Mouse (Mus musculus): ENCODE results near the gene Ltbp3.

The Ltbp3 gene

GRCm38 (mm10) chr19:5806051-5806808, 65.5 kb downstream of the Ltbp3 start:
- no peak for DNase-seq (ENCODE audit: low read depth, low spot score)

DNA sequence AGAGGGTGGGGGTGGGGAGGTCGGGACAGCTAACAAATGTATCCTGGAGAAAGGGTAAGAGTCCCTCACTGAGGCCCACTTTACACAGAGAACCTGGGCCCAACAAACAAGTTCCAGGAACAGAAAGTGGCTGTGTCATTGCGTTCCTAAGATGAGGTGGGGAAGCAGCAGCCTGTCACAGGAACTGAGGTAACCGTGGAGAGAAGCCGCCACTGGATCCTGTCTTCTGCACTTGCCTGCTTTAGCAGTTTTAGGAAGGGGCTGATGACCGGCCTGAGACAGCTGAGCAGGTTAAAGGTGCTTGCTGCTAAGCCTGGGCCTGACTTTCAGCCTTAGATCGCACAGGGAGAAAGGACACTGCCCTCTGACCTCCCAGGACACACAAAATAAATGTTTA, 66.1 kb downstream of the Ltbp3 start:
- no peak for DNase-seq (ENCODE audit: low read depth, low spot score)

- DNase-seq (ENCODE audit: low read depth, low spot score) = no peak
These were observed 67.0 kb downstream of the Ltbp3 start for GRCm38 (mm10) chr19:5807740-5808139.
